Mouse (Mus musculus): ENCODE measurements at regions not wholly inside any gene's neighbourhood (a gene's known extent, or its start where the extent isn't known, plus 50 kb on each side); places are given as distances from the start of the nearest gene placed in this dataset.

DNA sequence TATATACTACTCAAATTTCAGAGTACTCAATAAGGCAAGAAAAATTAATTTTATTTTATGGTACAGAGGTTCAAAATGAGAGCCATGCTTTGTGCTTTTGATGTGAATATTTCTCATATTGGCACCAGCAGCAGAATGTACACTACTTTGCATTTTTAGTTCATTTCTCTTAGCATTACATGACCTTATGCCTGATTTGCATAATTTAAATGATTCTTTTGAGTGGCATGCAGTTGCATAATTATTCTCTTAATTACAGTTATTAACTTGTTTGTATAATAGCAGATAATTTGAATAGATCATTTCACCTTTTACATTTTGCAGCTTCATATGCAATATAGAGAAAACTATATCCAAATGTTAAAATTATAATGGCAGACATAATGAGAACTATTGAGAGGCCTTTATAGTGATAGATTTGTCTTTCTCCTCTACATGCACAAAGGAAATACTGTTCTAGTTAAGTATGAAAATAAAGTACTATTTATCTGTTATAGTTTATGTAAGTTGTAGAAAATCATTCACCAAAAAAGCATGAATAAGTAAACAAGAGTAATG is 374.6 kb downstream of the Tmem161b start:
- TF ChIP-seq CTCF (IDR thresholded peaks at IDR 0.05; ENCODE audit: borderline replicate concordance, insufficient read depth, low read depth, low read length): no peak
- no peak for TF ChIP-seq POLR2A (IDR thresholded peaks at IDR 0.05; ENCODE audit: borderline replicate concordance, insufficient read depth, low read length)
